Mouse (Mus musculus) mouse embryonic stem cell (cell line): ENCODE measurements around the gene Teddm2.

ENCODE experiments used
- in situ Hi-C, 2 experiments: fragments of 300-500 bp; cut with MboI; formaldehyde crosslinking; loops; 1 replicate in 1 of 2; 3 replicates in 1 of 2; pipeline ENCODE4 v1.14.3; 2019 to 2020; ENCODE audit warnings: low sequenced_read_pairs in 2 of 2, low pct_unique_long_range_greater_than_20kb in 1 of 2, mixed read lengths in 1 of 2; ENCODE audit not compliant: unreplicated experiment in 1 of 2

Teddm2 gene

GRCm38 (mm10) chr1:153908741-153909140, 8.7 kb upstream of the Teddm2 start:
- in situ Hi-C loops, result no loop called here

- in situ Hi-C loops, result no loop called here
These were observed 8.2 kb upstream of the Teddm2 start for GRCm38 (mm10) chr1:153908208-153908607.

- in situ Hi-C loops, result no loop called here
These were observed 5.9 kb upstream of the Teddm2 start for GRCm38 (mm10) chr1:153905884-153906283.

GRCm38 (mm10) chr1:153904236-153904635, 4.2 kb upstream of the Teddm2 start:
- in situ Hi-C loops, result no loop called here

- in situ Hi-C loops, result no loop called here
These were observed 3.0 kb upstream of the Teddm2 start for GRCm38 (mm10) chr1:153903006-153903405.

- in situ Hi-C loops, result no loop called here
These were observed 1.1 kb upstream of the Teddm2 start for GRCm38 (mm10) chr1:153900860-153901730.

- in situ Hi-C loops, result no loop called here
These were observed 353 bp upstream of the Teddm2 start for GRCm38 (mm10) chr1:153900381-153900780.

- in situ Hi-C loops, result loop anchor here (10.0 to 25.0 kb wide), 4 partner anchors 163 to 838 kb away; no protein-coding TSS in a partner anchor
These were observed 868 bp downstream of the Teddm2 start for GRCm38 (mm10) chr1:153898989-153899730.

GRCm38 (mm10) chr1:153897196-153897595, 2.8 kb downstream of the Teddm2 start:
- in situ Hi-C loops, result loop anchor here (10.0 to 25.0 kb wide), 4 partner anchors 165 to 840 kb away; no protein-coding TSS in a partner anchor

- in situ Hi-C loops, result loop anchor here (10.0 to 25.0 kb wide), 4 partner anchors 167 to 842 kb away; no protein-coding TSS in a partner anchor
These were observed 5.0 kb downstream of the Teddm2 start for GRCm38 (mm10) chr1:153894979-153895378.

- in situ Hi-C loops, result loop anchor here (10.0 to 25.0 kb wide), 4 partner anchors 168 to 843 kb away; no protein-coding TSS in a partner anchor
These were observed 5.7 kb downstream of the Teddm2 start for GRCm38 (mm10) chr1:153894201-153894893.

GRCm38 (mm10) chr1:153893746-153894145, 6.3 kb downstream of the Teddm2 start:
- in situ Hi-C loops, result loop anchor here (10.0 to 25.0 kb wide), 4 partner anchors 169 to 844 kb away; no protein-coding TSS in a partner anchor

- in situ Hi-C loops, result loop anchor here (10.0 to 25.0 kb wide), 4 partner anchors 171 to 846 kb away; no protein-coding TSS in a partner anchor
These were observed 8.6 kb downstream of the Teddm2 start, which contains the start of gene Teddm1a for GRCm38 (mm10) chr1:153891442-153891841. Teddm1a (plus strand) TSS chr1:153891742.

- in situ Hi-C loops, result loop anchor here (10.0 to 25.0 kb wide), 4 partner anchors 172 to 847 kb away; no protein-coding TSS in a partner anchor
These were observed 9.9 kb downstream of the Teddm2 start for GRCm38 (mm10) chr1:153890121-153890520.

GRCm38 (mm10) chr1:153886024-153886633, 13.9 kb downstream of the Teddm2 start:
- in situ Hi-C loops, result loop anchor here in 1 of 2 experiments (25.0 kb wide), 2 partner anchors 176 to 851 kb away; no protein-coding TSS in a partner anchor

GRCm38 (mm10) chr1:153880391-153880790, 19.6 kb downstream of the Teddm2 start:
- in situ Hi-C loops, result loop anchor here in 1 of 2 experiments (25.0 kb wide), 2 partner anchors 182 to 857 kb away; no protein-coding TSS in a partner anchor

- in situ Hi-C loops, result no loop called here
These were observed 26.0 kb downstream of the Teddm2 start, which contains the start of gene Teddm1b for GRCm38 (mm10) chr1:153874045-153874444. Teddm1b (plus strand) TSS chr1:153874345.

- in situ Hi-C loops, result no loop called here
These were observed 44.1 kb downstream of the Teddm2 start for GRCm38 (mm10) chr1:153855946-153856345.
